Mouse (Mus musculus) forebrain, embryonic 14.5 days (tissue): Measurements from ENCODE around the gene Snd1. TPM values are rescaled to one million over a fixed set of nuclear protein-coding genes. Genes with fewer than 3 reads are reported as not detected.

ENCODE experiments used
- ATAC-seq: fragments of 200-750 bp; cut with Nextera tagmentation; 2 replicates; pipeline ENCODE4 v1.8.0; 2017; ENCODE audit warnings: mild to moderate bottlenecking, moderate library complexity
- DNase-seq: peaks from one replicate; pipeline ENCODE4 v3.0.0-alpha.2; 2015; ENCODE audit warnings: low spot score
- H3K27ac ChIP-seq: fragments of 300-500 bp; sonication (generic); 2 replicates; pipeline ENCODE4 v1.5.1; 2014; ENCODE audit warnings: low read depth, mild to moderate bottlenecking, control low read depth, low read length, moderate library complexity
- H3K27me3 ChIP-seq: fragments of 300-500 bp; sonication (generic); replicated peaks from 2 replicates; pipeline ENCODE4 v1.6.1; 2014; ENCODE audit warnings: low read length, control low read depth, mixed read lengths; ENCODE audit not compliant: control insufficient read depth, insufficient read depth
- H3K36me3 ChIP-seq: fragments of 300-500 bp; sonication (generic); 2 replicates; pipeline ENCODE4 v1.6.1; 2014; ENCODE audit warnings: low read length, control low read depth; ENCODE audit not compliant: control insufficient read depth, insufficient read depth
- H3K4me1 ChIP-seq: fragments of 300-500 bp; sonication (generic); 2 replicates; pipeline ENCODE4 v1.6.1; 2014; ENCODE audit warnings: antibody characterized with exemption, low read length, control low read depth; ENCODE audit not compliant: control insufficient read depth, insufficient read depth
- H3K4me2 ChIP-seq: fragments of 300-500 bp; sonication (generic); 2 replicates; pipeline ENCODE4 v1.6.1; 2014; ENCODE audit warnings: mild to moderate bottlenecking, control low read depth, low read length
- H3K4me3 ChIP-seq: fragments of 300-500 bp; sonication (generic); 2 replicates; pipeline ENCODE4 v1.5.1; 2014; ENCODE audit warnings: low read depth, low read length, control low read depth
- H3K9ac ChIP-seq: fragments of 300-500 bp; sonication (generic); 2 replicates; pipeline ENCODE4 v1.6.1; 2014; ENCODE audit warnings: mild to moderate bottlenecking, low read length, control low read depth, moderate library complexity
- H3K9me3 ChIP-seq: fragments of 300-500 bp; sonication (generic); replicated peaks from 2 replicates; pipeline ENCODE4 v1.6.1; 2016; ENCODE audit warnings: low read length, control low read depth, mixed read lengths; ENCODE audit not compliant: control insufficient read depth
- WGBS: fragments of 180-500 bp; shearing (Covaris S2); extraction: QIAGEN DNeasy Blood & Tissue Kit; methylation state at CpG from one replicate; pipeline ENCODE4 v1.1.7; 2014; 5-methylcytosine and 5-hydroxymethylcytosine counted together
- polyA plus RNA-seq: library from polyadenylated mRNA; unstranded; fragments of >200 nt; fragmentation: Nextera tagmentation; extraction: Ambion mirVana; gene quantifications from 2 replicates; pipeline ENCODE4 v1.2.1, GENCODE M21; 2014

Snd1 gene
- polyA plus RNA-seq, 1 experiment from 2014 or later, result 67.9 TPM

GRCm38 (mm10) chr6:28733884-28734647 lies 259.1 kb downstream of the Snd1 start:
- Histone ChIP-seq H3K27ac (no peak overlapping the region), H3K36me3 (no peaks in the 10 kb centered on the region), H3K4me3 (no peak overlapping the region), H3K9ac (no peak overlapping the region), H3K4me2 (no peak overlapping the region), H3K9me3 (no peaks in the 10 kb centered on the region), H3K27me3 (no peaks in the 10 kb centered on the region), H3K4me1 (peaks cover 6% of the 10 kb centered on the region)
- DNase-seq (no peak), ATAC-seq (no peak)
- WGBS, result 77% methylated on average over 5 of the region's 5 CpGs

GRCm38 (mm10) chr6:28735116-28735515 lies 260.2 kb downstream of the Snd1 start:
- 79% methylated on average over 9 of the region's 9 CpGs for WGBS
- no peak for DNase-seq
- no peak overlapping the region for H3K4me2 ChIP-seq
- no peaks in the 10 kb centered on the region for H3K4me1 ChIP-seq
- no peaks in the 10 kb centered on the region for H3K36me3 ChIP-seq
- no peak overlapping the region for H3K4me3 ChIP-seq
- H3K27me3 ChIP-seq, result no peaks in the 10 kb centered on the region
- ATAC-seq, result no peak
- no peaks in the 10 kb centered on the region for H3K9me3 ChIP-seq
- H3K27ac ChIP-seq, result no peak overlapping the region
- no peak overlapping the region for H3K9ac ChIP-seq

GRCm38 (mm10) chr6:28736665-28737064 lies 261.7 kb downstream of the Snd1 start:
- no peak for DNase-seq
- Histone ChIP-seq H3K9ac (no peak overlapping the region), H3K9me3 (no peaks in the 10 kb centered on the region), H3K36me3 (no peaks in the 10 kb centered on the region), H3K4me1 (no peaks in the 10 kb centered on the region), H3K27me3 (no peaks in the 10 kb centered on the region), H3K27ac (no peak overlapping the region), H3K4me3 (no peak overlapping the region), H3K4me2 (no peak overlapping the region)
- WGBS, result 68% methylated on average over 7 of the region's 7 CpGs
- no peak for ATAC-seq

- WGBS, result 91% methylated on average over 1 of the region's 1 CpGs
- DNase-seq (no peak), ATAC-seq (no peak)
- Histone ChIP-seq H3K4me3 (no peak overlapping the region), H3K36me3 (no peaks in the 10 kb centered on the region), H3K9me3 (no peaks in the 10 kb centered on the region), H3K27ac (no peak overlapping the region), H3K4me2 (no peak overlapping the region), H3K27me3 (no peaks in the 10 kb centered on the region), H3K9ac (no peak overlapping the region), H3K4me1 (no peaks in the 10 kb centered on the region)
Observed at GRCm38 (mm10) chr6:28737601-28738000, 262.7 kb downstream of the Snd1 start.

GRCm38 (mm10) chr6:28743586-28743985 lies 268.6 kb downstream of the Snd1 start:
- Histone ChIP-seq H3K27me3 (no peaks in the 10 kb centered on the region), H3K4me1 (peaks cover 7% of the 10 kb centered on the region), H3K27ac (no peak overlapping the region), H3K36me3 (no peaks in the 10 kb centered on the region), H3K9ac (no peak overlapping the region), H3K4me3 (no peak overlapping the region), H3K4me2 (no peak overlapping the region), H3K9me3 (no peaks in the 10 kb centered on the region)
- 16% methylated on average over 1 of the region's 1 CpGs for WGBS
- no peak for ATAC-seq
- DNase-seq, result no peak

GRCm38 (mm10) chr6:28745864-28746263 lies 270.9 kb downstream of the Snd1 start:
- Histone ChIP-seq H3K4me2 (no peak overlapping the region), H3K27me3 (no peaks in the 10 kb centered on the region), H3K4me1 (peaks cover 19% of the 10 kb centered on the region), H3K4me3 (no peak overlapping the region), H3K36me3 (no peaks in the 10 kb centered on the region), H3K9ac (no peak overlapping the region), H3K9me3 (no peaks in the 10 kb centered on the region), H3K27ac (no peak overlapping the region)
- WGBS, result 74% methylated on average over 7 of the region's 7 CpGs
- ATAC-seq (no peak), DNase-seq (no peak)

GRCm38 (mm10) chr6:28747025-28747424 lies 272.1 kb downstream of the Snd1 start:
- DNase-seq (no peak), ATAC-seq (no peak)
- H3K27ac ChIP-seq, result no peak overlapping the region
- H3K4me2 ChIP-seq, result no peak overlapping the region
- H3K9ac ChIP-seq, result no peak overlapping the region
- no peaks in the 10 kb centered on the region for H3K36me3 ChIP-seq
- WGBS, result 70% methylated on average over 5 of the region's 5 CpGs
- no peaks in the 10 kb centered on the region for H3K27me3 ChIP-seq
- no peaks in the 10 kb centered on the region for H3K9me3 ChIP-seq
- peaks cover 26% of the 10 kb centered on the region for H3K4me1 ChIP-seq
- no peak overlapping the region for H3K4me3 ChIP-seq

GRCm38 (mm10) chr6:28747931-28748670 lies 273.2 kb downstream of the Snd1 start:
- Histone ChIP-seq H3K4me1 (peaks cover 36% of the 10 kb centered on the region), H3K27me3 (no peaks in the 10 kb centered on the region), H3K9me3 (no peaks in the 10 kb centered on the region), H3K9ac (no peak overlapping the region), H3K4me3 (no peak overlapping the region), H3K4me2 (no peak overlapping the region), H3K36me3 (no peaks in the 10 kb centered on the region), H3K27ac (no peak overlapping the region)
- WGBS, result 73% methylated on average over 14 of the region's 14 CpGs
- DNase-seq, result no peak
- no peak for ATAC-seq

GRCm38 (mm10) chr6:28749224-28749623 lies 274.3 kb downstream of the Snd1 start:
- Histone ChIP-seq H3K4me2 (no peak overlapping the region), H3K4me1 (peaks cover 36% of the 10 kb centered on the region), H3K9ac (no peak overlapping the region), H3K27me3 (no peaks in the 10 kb centered on the region), H3K36me3 (no peaks in the 10 kb centered on the region), H3K9me3 (no peaks in the 10 kb centered on the region), H3K4me3 (no peak overlapping the region), H3K27ac (no peak overlapping the region)
- 43% methylated on average over 3 of the region's 3 CpGs for WGBS
- DNase-seq, result no peak
- no peak for ATAC-seq
